Mouse (Mus musculus): ENCODE results near the gene Rin3. TPM values are rescaled to one million over a fixed set of nuclear protein-coding genes. Genes with fewer than 3 reads are reported as not detected.
A peak's percentile ranks its signal among the peaks of the same experiment; 100 is the strongest.

The Rin3 gene
- total RNA-seq, 2 experiments from 2014 or later, result 14.0 to 17.5 TPM

DNA sequence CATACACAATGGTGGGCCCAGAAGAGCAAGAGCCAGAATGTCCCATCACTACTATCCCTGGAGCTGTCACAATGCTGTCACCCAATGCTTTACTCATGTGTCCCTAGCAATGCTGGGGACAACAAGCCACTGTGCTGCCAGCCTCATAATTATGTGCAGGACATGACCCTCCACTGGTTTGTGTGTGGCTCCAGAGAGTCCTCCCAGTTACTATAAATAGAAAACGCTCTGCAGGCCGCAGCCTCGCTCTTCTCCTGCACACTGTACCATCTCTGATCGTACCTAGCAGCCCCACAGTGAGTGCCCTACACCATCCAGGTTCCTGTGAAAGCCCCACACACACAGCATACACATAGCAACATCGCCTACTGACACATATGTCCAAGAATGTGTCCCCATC lies 155.1 kb downstream of the Rin3 start:
- no peak for DNase-seq (ENCODE audit: low spot score)

DNA sequence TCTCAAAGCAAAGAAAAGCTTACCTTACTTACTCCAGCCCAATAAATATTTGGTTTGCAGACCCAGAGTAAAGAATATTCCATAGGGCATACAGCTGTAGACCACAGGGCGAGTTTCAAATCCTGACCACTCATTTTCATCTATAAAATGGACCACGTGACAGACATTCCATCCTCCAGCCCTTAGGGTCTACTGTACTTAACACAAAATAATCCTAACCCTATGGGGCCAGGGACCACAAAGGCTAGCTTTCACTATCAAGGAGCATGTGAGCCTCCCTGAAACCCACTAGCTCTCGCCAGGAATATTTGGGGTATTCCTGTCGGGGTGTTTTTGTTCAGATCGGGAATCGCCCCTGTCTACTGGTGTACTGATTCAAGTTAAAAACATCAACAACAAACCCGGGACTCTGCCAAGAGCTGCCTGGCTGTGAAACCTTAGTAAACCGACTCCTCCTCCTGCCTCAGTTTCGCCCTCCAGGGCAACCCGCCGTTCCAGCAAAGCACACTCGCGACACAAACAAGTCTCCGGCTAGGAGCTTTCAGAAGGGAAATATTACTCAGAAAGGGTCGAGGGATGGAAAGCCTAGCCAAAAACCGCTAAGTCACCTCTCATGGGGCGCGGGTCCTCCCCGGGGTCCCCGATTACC lies 156.3 kb downstream of the Rin3 start:
- intact Hi-C loops (cut with DNase I), result no loop called here
- no peak for DNase-seq (ENCODE audit: low spot score)

More for the DNA sequence above, 155.1 kb downstream of the Rin3 start:
- intact Hi-C loops (cut with DNase I), result no loop called here

DNA sequence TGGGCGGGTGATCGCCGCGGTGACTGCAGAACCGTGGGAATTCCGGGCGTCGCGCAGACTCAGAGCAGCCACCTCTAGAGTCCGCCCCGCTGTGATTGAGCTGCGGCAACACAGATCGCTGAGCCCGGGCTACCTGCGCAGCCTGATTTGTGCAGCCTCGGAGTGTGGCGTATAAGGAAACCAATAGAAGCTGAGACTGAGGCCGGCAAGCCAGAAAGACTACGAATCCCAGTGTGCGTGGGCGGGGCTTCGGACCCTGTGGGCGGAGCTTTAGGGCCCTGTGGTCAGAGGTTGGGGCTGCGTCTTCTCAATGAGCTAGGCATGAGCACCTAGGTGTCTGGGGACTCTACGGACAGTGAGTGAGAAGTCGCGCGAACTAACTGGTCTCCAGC lies 156.8 kb downstream of the Rin3 start, which contains the start of gene Lgmn:
Lgmn (minus strand) TSS at position 182 of the 392 bp plus-strand sequence.
- peak; percentile 96 for DNase-seq (ENCODE audit: low spot score)
- intact Hi-C loops (cut with DNase I), result no loop called here

Other genes with a start within 250 kb of the Rin3 start
- 1 to 10 TPM; 1.5 to 2.2 TPM for gene Slc24a4, start 154.3 kb upstream of the Rin3 start, total RNA-seq (2021)
- gene Lgmn, start 156.8 kb downstream of the Rin3 start, total RNA-seq (2021), result 10 to 100 TPM; 62.2 to 72.2 TPM
- 10 to 100 TPM; 23.8 to 24.4 TPM for gene Golga5, start 186.1 kb downstream of the Rin3 start, total RNA-seq (2021)

All from heart, postnatal 25 days (tissue).